Mouse (Mus musculus) neural tube, embryonic 11.5 days (tissue): ENCODE results near the gene Timp3. TPM values are rescaled to one million over a fixed set of nuclear protein-coding genes. Genes with fewer than 3 reads are reported as not detected.
"Not testable (repeated sequence)": the region's sequence is repeated elsewhere in the genome, so short reads cannot be mapped to it uniquely, and the experiment has no call there.

Experiments
- ATAC-seq: fragments of 200-750 bp; cut with Nextera tagmentation; 2 replicates; pipeline ENCODE4 v1.8.0; 2017; ENCODE audit warnings: moderate number of reproducible peaks, mild to moderate bottlenecking, moderate TSS enrichment, moderate library complexity; ENCODE audit not compliant: insufficient read depth, low FRiP score, low TSS enrichment
- DNase-seq: peaks from one replicate; pipeline ENCODE4 v3.0.0-alpha.2; 2015; ENCODE audit warnings: low spot score
- H3K27ac ChIP-seq: fragments of 300-500 bp; sonication (generic); 2 replicates; pipeline ENCODE4 v1.5.1; 2014; ENCODE audit warnings: low read depth, mild to moderate bottlenecking, low read length
- H3K27me3 ChIP-seq: fragments of 300-500 bp; sonication (generic); 2 replicates; pipeline ENCODE4 v1.6.1; 2014; ENCODE audit warnings: mild to moderate bottlenecking, low read length, mixed read lengths; ENCODE audit not compliant: control insufficient read depth, insufficient read depth
- H3K36me3 ChIP-seq: fragments of 300-500 bp; sonication (generic); 2 replicates; pipeline ENCODE4 v1.6.1; 2014; ENCODE audit warnings: mild to moderate bottlenecking, low read length, moderate library complexity, mixed read lengths; ENCODE audit not compliant: control insufficient read depth, insufficient read depth
- H3K4me1 ChIP-seq: fragments of 300-500 bp; sonication (generic); 2 replicates; pipeline ENCODE4 v1.6.1; 2014; ENCODE audit warnings: low read length, mixed read lengths; ENCODE audit not compliant: control insufficient read depth, insufficient read depth
- H3K4me2 ChIP-seq: fragments of 300-500 bp; sonication (generic); 2 replicates; pipeline ENCODE4 v1.6.1; 2014; ENCODE audit warnings: low read depth, mild to moderate bottlenecking, moderate library complexity
- H3K4me3 ChIP-seq: fragments of 300-500 bp; sonication (generic); 2 replicates; pipeline ENCODE4 v1.5.1; 2014; ENCODE audit warnings: low read depth, low read length
- H3K9ac ChIP-seq: fragments of 300-500 bp; sonication (generic); 2 replicates; pipeline ENCODE4 v1.6.1; 2014; ENCODE audit warnings: mild to moderate bottlenecking, low read length
- H3K9me3 ChIP-seq: fragments of 300-500 bp; sonication (generic); 2 replicates; pipeline ENCODE4 v1.6.1; 2016; ENCODE audit warnings: low read length; ENCODE audit not compliant: control insufficient read depth
- WGBS: fragments of 180-500 bp; shearing (Covaris S2); extraction: QIAGEN DNeasy Blood & Tissue Kit; methylation state at CpG from one replicate; pipeline ENCODE4 v1.1.7; 2014; 5-methylcytosine and 5-hydroxymethylcytosine counted together
- polyA plus RNA-seq: library from polyadenylated mRNA; unstranded; fragments of >200 nt; fragmentation: Nextera tagmentation; extraction: Ambion mirVana; gene quantifications from 2 replicates; pipeline ENCODE4 v1.2.1, GENCODE M21; 2014

The Timp3 gene
- polyA plus RNA-seq, 1 experiment from 2014 or later: 43.1 TPM

DNA sequence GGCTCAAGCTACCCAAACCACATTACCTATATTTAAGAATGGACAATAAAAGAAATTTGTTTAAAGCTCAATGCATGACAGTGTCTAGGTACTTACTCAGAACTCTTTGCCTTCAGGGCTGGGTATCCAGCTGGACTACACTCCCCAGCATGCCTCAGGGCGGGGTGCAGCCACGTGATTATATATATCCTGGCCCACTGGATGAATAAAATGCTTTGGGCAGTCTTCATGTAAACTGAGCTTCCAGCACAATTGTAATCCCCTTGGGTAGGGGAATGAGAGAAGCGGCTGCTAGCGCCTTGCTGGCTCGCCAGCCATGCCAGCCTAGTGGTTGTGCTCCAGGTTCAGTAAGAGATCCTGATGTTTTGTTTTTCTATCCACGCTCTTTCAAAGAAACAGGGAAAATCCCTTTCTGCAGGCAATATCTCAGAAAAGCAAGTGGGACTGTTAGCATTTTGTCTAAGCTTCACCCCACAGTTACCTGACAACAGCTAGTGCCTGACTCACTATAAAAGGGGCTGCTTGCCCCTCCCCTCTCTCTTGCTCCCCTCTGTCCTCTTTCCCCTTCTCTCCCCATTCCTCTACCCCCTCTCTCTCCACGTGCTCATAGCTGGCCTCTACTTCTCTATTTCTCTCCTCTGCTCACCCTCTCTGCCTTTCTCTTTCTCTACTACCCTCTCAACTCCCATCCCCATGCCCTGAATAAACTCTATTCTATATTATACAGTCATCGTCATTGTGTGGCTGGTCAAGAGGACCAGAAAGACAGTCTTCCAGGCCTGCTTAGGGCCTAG lies 76.4 kb downstream of the Timp3 start:
- no peak overlapping the region for H3K27ac ChIP-seq
- no peaks in the 10 kb centered on the region for H3K36me3 ChIP-seq
- ATAC-seq (no peak), DNase-seq (no peak)
- H3K9ac ChIP-seq: no peak overlapping the region
- no peak overlapping the region for H3K4me3 ChIP-seq
- H3K4me1 ChIP-seq: no peaks in the 10 kb centered on the region
- H3K9me3 ChIP-seq: no peaks in the 10 kb centered on the region
- H3K4me2 ChIP-seq: no peak overlapping the region
- no peaks in the 10 kb centered on the region for H3K27me3 ChIP-seq
- WGBS: 75% methylated on average over 8 of the region's 8 CpGs

DNA sequence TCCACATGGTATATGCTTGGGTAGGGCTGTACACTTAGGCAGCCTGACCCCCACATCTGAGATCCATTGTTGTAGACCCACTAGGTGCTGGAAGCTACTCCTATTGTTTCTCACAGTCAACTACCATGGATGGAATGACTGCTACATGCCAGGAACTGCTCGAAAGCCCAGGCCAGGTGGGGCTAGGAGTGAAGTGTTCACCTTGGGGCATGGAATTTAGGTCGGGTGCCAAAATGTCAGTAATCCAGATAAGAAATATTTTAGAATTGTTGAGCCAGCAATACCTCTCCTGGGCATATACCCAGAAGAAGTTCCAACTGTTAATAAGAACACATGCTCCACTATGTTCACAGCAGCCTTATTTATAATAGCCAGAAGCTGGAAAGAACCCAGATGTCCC lies 78.6 kb downstream of the Timp3 start:
- DNase-seq, H3K4me1 ChIP-seq, H3K9me3 ChIP-seq, H3K27me3 ChIP-seq, H3K4me3 ChIP-seq, H3K9ac ChIP-seq, H3K27ac ChIP-seq, H3K36me3 ChIP-seq, ATAC-seq, H3K4me2 ChIP-seq: not testable (repeated sequence)
- WGBS: 80% methylated on average over 2 of the region's 2 CpGs

DNA sequence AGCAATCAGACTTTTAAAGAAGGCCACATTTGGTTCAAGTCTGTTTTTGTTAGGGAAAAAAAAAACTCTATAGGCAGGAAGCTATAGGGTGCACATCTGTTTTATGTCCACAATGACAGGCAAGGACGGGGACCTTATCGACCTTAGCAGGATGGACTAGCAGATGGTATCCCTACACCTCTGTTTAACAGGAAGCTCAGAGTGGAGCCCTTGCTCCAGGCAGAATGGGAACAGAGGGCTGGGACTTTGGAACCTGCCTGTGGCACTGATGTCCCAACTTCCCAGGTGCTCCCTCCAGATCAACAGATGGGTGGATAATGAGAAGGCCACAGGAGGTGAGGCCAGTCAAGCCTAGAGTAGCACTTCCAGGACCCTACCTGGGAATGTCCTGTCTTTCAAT lies 80.5 kb downstream of the Timp3 start:
- H3K9ac ChIP-seq: no peak overlapping the region
- H3K36me3 ChIP-seq: no peaks in the 10 kb centered on the region
- no peaks in the 10 kb centered on the region for H3K4me1 ChIP-seq
- 53% methylated on average over 2 of the region's 2 CpGs for WGBS
- H3K27ac ChIP-seq: no peak overlapping the region
- DNase-seq: no peak
- ATAC-seq: no peak
- H3K9me3 ChIP-seq: no peaks in the 10 kb centered on the region
- no peak overlapping the region for H3K4me2 ChIP-seq
- no peaks in the 10 kb centered on the region for H3K27me3 ChIP-seq
- no peak overlapping the region for H3K4me3 ChIP-seq

GRCm38 (mm10) chr10:86381150-86381921 lies 81.2 kb downstream of the Timp3 start:
- no peak for DNase-seq
- H3K4me2 ChIP-seq: no peak overlapping the region
- 59% methylated on average over 9 of the region's 9 CpGs for WGBS
- H3K4me1 ChIP-seq: no peaks in the 10 kb centered on the region
- no peaks in the 10 kb centered on the region for H3K27me3 ChIP-seq
- H3K9ac ChIP-seq: no peak overlapping the region
- H3K27ac ChIP-seq: no peak overlapping the region
- no peaks in the 10 kb centered on the region for H3K9me3 ChIP-seq
- no peak for ATAC-seq
- H3K4me3 ChIP-seq: no peak overlapping the region
- H3K36me3 ChIP-seq: no peaks in the 10 kb centered on the region

DNA sequence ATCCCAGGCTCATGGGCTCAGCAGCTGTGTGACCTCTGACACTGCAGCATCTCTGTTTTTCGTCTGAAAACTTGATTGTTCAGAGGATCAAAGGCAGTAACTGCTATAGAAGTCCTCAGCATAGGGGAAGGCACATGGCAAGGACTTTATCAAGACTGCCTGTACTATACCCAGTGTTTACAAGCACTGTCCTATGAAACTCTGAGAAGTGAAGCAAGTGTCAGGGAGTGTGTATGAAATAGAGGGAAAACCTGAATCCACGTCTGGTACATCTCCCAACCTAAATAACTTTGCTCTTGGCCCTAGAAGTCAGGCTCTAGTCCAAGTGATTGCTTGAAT lies 81.7 kb downstream of the Timp3 start:
- Histone ChIP-seq H3K4me1 (no peaks in the 10 kb centered on the region), H3K27me3 (no peaks in the 10 kb centered on the region), H3K4me2 (no peak overlapping the region), H3K9me3 (no peaks in the 10 kb centered on the region), H3K36me3 (no peaks in the 10 kb centered on the region), H3K27ac (no peak overlapping the region), H3K4me3 (no peak overlapping the region), H3K9ac (no peak overlapping the region)
- ATAC-seq (no peak), DNase-seq (no peak)
- whole genome bisulfite sequencing: 25% methylated on average over 2 of the region's 2 CpGs

DNA sequence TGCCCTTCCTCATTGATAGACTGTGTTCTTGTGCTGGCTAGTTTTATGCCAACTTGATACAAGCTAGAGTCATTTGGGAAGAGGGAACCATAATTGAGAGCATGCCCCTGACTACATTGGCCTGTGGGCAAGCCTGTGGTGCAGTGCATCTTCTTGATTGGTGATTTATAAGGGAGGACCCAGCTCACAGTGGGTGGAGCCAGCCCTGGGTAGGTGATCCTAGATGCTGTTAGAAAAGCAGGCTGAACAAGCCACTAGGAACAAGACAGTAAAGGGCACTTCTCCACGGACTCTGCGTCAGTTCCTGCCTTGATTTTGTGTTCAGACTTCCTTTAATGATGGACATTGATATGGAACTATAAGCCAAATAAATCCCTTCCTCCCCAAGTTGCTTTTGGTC lies 84.5 kb downstream of the Timp3 start:
- 100% methylated on average over 2 of the region's 2 CpGs for WGBS
- no peaks in the 10 kb centered on the region for H3K4me1 ChIP-seq
- no peak for DNase-seq
- ATAC-seq: no peak
- H3K27ac ChIP-seq: no peak overlapping the region
- H3K4me2 ChIP-seq: no peak overlapping the region
- H3K36me3 ChIP-seq: no peaks in the 10 kb centered on the region
- no peaks in the 10 kb centered on the region for H3K27me3 ChIP-seq
- no peaks in the 10 kb centered on the region for H3K9me3 ChIP-seq
- no peak overlapping the region for H3K9ac ChIP-seq
- no peak overlapping the region for H3K4me3 ChIP-seq

DNA sequence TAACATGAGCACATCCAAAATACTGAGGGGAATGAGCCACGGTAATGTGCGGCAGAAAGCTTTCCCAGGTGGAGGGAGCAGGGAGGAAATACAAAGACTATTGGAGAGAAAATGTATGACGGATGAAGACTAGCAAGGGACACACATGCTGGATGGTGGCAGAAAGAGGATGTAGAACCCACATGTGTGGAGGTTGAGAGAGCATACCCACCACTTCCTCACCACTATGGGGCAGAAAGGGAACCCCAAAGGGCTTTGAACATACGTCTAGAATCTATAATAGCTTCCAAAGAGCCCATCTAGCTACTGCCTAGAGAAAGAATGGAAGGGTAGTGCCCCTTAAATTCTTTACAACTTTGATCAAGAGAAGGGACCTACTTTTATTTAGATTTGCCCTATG lies 85.5 kb downstream of the Timp3 start:
- Histone ChIP-seq H3K9me3 (no peaks in the 10 kb centered on the region), H3K4me3 (no peak overlapping the region), H3K4me1 (no peaks in the 10 kb centered on the region), H3K27ac (no peak overlapping the region), H3K4me2 (no peak overlapping the region), H3K9ac (no peak overlapping the region), H3K36me3 (no peaks in the 10 kb centered on the region), H3K27me3 (no peaks in the 10 kb centered on the region)
- ATAC-seq (no peak), DNase-seq (no peak)
- 68% methylated on average over 4 of the region's 4 CpGs for WGBS

DNA sequence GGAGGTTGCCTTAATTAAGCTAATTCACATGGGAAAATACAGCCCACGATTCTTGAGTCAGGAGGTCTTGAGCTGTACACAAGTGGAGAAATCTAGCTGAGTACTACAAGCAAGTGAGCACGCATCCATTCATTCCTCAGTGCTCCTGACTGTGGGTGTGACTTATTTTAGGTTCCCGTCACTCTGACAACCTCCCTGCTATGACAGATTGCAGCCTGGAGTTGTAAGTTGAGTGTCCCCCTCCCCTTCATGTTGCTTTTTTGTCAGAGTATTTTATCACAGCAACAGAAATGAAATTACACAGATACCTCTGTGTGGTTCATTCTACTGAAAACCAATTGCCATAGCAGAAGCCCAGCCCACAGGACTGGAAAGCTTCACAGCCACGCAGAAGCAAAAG lies 86.1 kb downstream of the Timp3 start:
- 85% methylated on average over 4 of the region's 4 CpGs for WGBS
- no peaks in the 10 kb centered on the region for H3K4me1 ChIP-seq

More for the DNA sequence above, 86.1 kb downstream of the Timp3 start:
- Histone ChIP-seq H3K4me2 (no peak overlapping the region), H3K4me3 (no peak overlapping the region), H3K9me3 (no peaks in the 10 kb centered on the region), H3K36me3 (no peaks in the 10 kb centered on the region), H3K27me3 (no peaks in the 10 kb centered on the region), H3K27ac (no peak overlapping the region), H3K9ac (no peak overlapping the region)
- DNase-seq: no peak
- no peak for ATAC-seq
